Mouse (Mus musculus) liver, postnatal 0 days (tissue): ENCODE measurements around the gene 1700067K01Rik.

Experiments
- CTCF ChIP-seq: sonication (generic); IDR thresholded peaks from 2 replicates; pipeline ENCODE4 v1.5.1; 2016; ENCODE audit warnings: antibody characterized with exemption, low read depth
- EP300 ChIP-seq: IDR thresholded peaks from 2 replicates; pipeline ENCODE4 v1.6.1; 2016; ENCODE audit warnings: antibody characterized with exemption, low read depth, mild to moderate bottlenecking

DNA sequence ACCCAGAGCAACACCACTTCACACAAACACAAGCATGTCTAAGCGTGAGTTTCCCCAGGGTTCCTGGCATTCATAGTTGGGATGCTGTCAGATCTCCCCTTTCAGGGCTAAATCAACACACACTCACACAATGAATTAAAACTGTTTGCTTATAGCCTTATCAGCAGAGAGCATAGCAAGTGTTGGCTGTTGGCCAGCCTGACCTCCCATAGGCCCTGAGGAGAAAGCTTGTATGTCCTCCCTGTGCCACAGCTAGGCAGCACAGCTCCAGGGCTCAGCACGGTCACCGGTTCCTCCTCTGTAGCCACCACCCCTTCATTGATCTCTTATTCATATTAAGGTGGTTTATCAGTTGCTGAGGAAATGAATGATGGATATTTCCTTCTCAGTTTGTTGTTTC, 51.4 kb downstream of the 1700067K01Rik start:
- peak; percentile 6; the same call in 1 of the 2 replicates for TF ChIP-seq CTCF
- TF ChIP-seq EP300, result peak; percentile 62
